Mouse (Mus musculus): Measurements from ENCODE around the gene Dad1.

DNA sequence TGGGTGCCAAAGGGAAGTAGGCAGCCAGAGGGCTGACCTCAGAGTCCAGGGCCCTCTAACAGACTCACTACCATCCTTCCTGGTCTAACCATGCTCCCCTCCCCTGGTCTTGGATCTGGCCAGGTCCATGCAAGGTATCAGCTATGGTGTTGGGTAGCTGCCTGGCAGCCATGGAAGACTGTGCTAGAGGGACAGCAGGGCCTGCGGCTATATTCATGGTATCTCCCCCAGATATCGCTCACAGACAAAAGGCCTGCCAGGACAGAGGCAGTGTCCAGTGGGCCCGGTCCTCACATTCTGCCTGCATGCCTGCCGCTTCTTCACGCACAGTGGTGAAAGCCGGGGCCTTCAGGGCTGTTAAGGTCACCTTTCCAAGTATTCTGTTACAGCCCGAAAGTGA lies 10.3 kb upstream of the Dad1 start:
- TF ChIP-seq CTCF (IDR thresholded peaks at IDR 0.05; ENCODE audit: low read depth) (no peak), EP300 (IDR thresholded peaks at IDR 0.05; ENCODE audit: low read depth) (no peak)

Measured in liver, embryonic 14.5 days (tissue).